8 mouse cellular contexts compared by ENCODE assay signal in the genomic region with DNA sequence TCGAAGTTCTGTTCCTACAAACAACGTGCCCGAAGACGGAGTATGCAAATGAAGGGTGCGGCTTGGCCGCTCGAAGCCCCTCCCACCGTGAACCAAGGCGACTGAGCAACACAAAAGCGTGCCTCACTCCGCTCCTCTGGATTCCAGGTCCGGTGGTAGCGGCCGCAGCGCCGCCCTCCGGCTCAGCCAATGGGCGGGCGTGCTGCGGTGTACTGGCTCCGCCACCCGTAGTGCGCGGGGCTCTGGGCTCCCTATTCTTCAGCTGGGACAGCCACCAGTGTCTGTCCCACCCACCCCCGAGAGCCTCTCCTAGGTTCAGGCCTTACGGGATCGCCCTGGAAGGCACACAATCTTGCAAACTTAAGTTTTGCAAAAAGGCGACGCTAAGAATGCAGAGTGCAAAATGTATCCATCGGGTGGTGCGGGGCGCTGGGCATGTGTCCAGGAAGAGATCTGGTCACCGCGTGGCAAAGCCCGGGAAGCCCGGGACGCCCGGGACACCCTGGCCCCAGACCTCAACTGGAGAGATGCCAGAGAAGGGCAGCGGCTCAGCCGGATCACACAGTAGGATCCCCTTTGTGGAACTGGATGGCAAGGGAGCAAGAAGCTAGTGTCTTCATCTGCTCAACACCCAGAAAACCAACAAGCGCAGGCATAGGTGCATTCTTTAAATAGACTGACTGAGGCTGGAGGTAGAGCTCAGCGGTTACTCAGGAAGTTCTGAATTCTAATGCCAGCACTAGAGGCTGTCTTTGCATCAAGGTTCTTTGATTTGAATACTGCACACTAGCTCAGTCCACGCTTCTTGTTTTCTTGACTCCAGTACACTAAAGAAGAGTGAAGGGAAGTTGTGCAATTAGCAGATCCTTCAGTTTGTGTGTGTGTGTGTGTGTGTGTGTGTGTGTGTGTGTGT. TPM values are rescaled to one million over a fixed set of nuclear protein-coding genes. Genes with fewer than 3 reads are reported as not detected.
DNase-seq lines count a peak whose midpoint lies in the region; ATAC-seq and TF ChIP-seq lines count a peak whose summit lies in the region.

No protein-coding gene starts in this region.

- ATAC-seq in Patski = peak; percentile 99
- ATAC-seq in hindbrain, embryonic 12.5 days (ENCODE audit: low FRiP score) = peak; percentile 99
- peak; percentile 98 for ATAC-seq in lung, postnatal 0 days

- POLR2A ChIA-PET in Patski (lab: Charles Lee) = interaction anchor here (0.7 to 1.0 kb wide), 2 partner anchors 11 to 58 kb away, joined by 3 read pairs; a partner anchor contains a TSS

- in situ Hi-C loops in Patski (cut with MboI; ENCODE audit: low pct_unique_long_range_greater_than_20kb) = no loop called here

- no peaks in the 10 kb centered on the region for H3K36me3 ChIP-seq in hindbrain, embryonic 12.5 days
- H3K36me3 ChIP-seq in lung, postnatal 0 days (ENCODE audit: insufficient read depth, low read length) = no peaks in the 10 kb centered on the region

- no peaks in the 10 kb centered on the region for H3K27me3 ChIP-seq in Patski
- no peaks in the 10 kb centered on the region for H3K27me3 ChIP-seq in hindbrain, embryonic 12.5 days
- no peaks in the 10 kb centered on the region for H3K27me3 ChIP-seq in lung, postnatal 0 days (replicated peaks; ENCODE audit: insufficient read depth, low read length)

- H3K4me3 ChIP-seq in hindbrain, embryonic 12.5 days = peak overlapping the region; percentile 51
- peak overlapping the region; percentile 46 for H3K4me3 ChIP-seq in lung, postnatal 0 days (ENCODE audit: low read depth, low read length)

- peak overlapping the region; percentile 90 for H3K27ac ChIP-seq in hindbrain, embryonic 12.5 days
- H3K27ac ChIP-seq in lung, postnatal 0 days (ENCODE audit: low read length) = peak overlapping the region; percentile 94

- no peak; the same call in 1 of the 2 replicates for TF ChIP-seq EP300 in lung, postnatal 0 days (IDR thresholded peaks at IDR 0.05)

- no peak for DNase-seq in Patski (ENCODE audit: low read depth, low spot score)
- peak; percentile 91 to 95 for DNase-seq in cerebellum, postnatal 10 days
- DNase-seq in frontal cortex, postnatal 10 days (ENCODE audit: low spot score in 2 of 2) = peak; percentile 85 to 87
- peak; percentile 79 to 87 for DNase-seq in layer of hippocampus, postnatal 10 days (ENCODE audit: low spot score in 2 of 2)
- DNase-seq in lung, postnatal 0 days (ENCODE audit: low spot score) = peak; percentile 99
- DNase-seq in ovary, postnatal 10 days (ENCODE audit: low spot score) = peak; percentile 53
- peak; percentile 97 for DNase-seq in thymus, postnatal 0 days (ENCODE audit: low spot score)

- no peaks in the 10 kb centered on the region for H3K9me3 ChIP-seq in hindbrain, embryonic 12.5 days (replicated peaks)
- H3K9me3 ChIP-seq in lung, postnatal 0 days (ENCODE audit: low read length) = no peaks in the 10 kb centered on the region

- 2% methylated on average over 43 of the region's 43 CpGs for WGBS in hindbrain, embryonic 12.5 days
- WGBS in lung, postnatal 0 days = under 1% methylated on average over 43 of the region's 43 CpGs

- CTCF ChIA-PET in Patski (lab: Charles Lee) = interaction anchor here (1.3 to 2.6 kb wide), 3 partner anchors 12 to 22 kb away, joined by 4 to 9 read pairs (median 5); no protein-coding TSS in a partner anchor

- peak overlapping the region; percentile 70 for H3K9ac ChIP-seq in hindbrain, embryonic 12.5 days
- peak overlapping the region; percentile 54 for H3K9ac ChIP-seq in lung, postnatal 0 days (replicated peaks; ENCODE audit: low read depth)

- H3K4me1 ChIP-seq in hindbrain, embryonic 12.5 days = peaks cover 12% of the 10 kb centered on the region
- H3K4me1 ChIP-seq in lung, postnatal 0 days (ENCODE audit: insufficient read depth, low read depth, low read length) = peaks cover 37% of the 10 kb centered on the region

- no peak for TF ChIP-seq CTCF in Patski (IDR thresholded peaks at IDR 0.05)
- peak; percentile 40 for TF ChIP-seq CTCF in lung, postnatal 0 days (IDR thresholded peaks at IDR 0.05)

- H3K4me2 ChIP-seq in hindbrain, embryonic 12.5 days (replicated peaks) = peak overlapping the region; percentile 66
- peak overlapping the region; percentile 74 for H3K4me2 ChIP-seq in lung, postnatal 0 days (replicated peaks; ENCODE audit: low read depth, low read length)

RNA-seq across cellular contexts. Expression of a gene that starts 58.1 kb away (rescaled TPM):
- polyA plus RNA-seq in Patski (2021) = 13.8 TPM
- 49.0 and 51.7 TPM in 2 replicates for polyA plus RNA-seq in hindbrain, embryonic 12.5 days (2016; fragmentation: Nextera tagmentation; extraction: Ambion mirVana)
- total RNA-seq in layer of hippocampus, postnatal 10 days (2021) = 10 to 100 TPM; 47.9 to 52.1 TPM
- polyA plus RNA-seq in lung, postnatal 0 days (2015; fragmentation: Nextera tagmentation; extraction: Ambion mirVana) = 27.1 and 31.1 TPM in 2 replicates
- polyA plus RNA-seq in thymus, postnatal 0 days (2015; fragmentation: Nextera tagmentation; extraction: Ambion mirVana) = 17.3 and 24.4 TPM in 2 replicates
